Mouse (Mus musculus) cerebellum, adult 2 months (tissue): ENCODE data around the gene Gm10134. TPM values are rescaled to one million over a fixed set of nuclear protein-coding genes. Genes with fewer than 3 reads are reported as not detected.

Experiments
- DNase-seq, 2 experiments: peaks; one replicate each; pipeline ENCODE4 v3.0.0; 2021
- H3K27ac ChIP-seq: fragments of 200-500 bp; 2 replicates; pipeline ENCODE4 v1.5.1; 2012; ENCODE audit warnings: low read length, control low read depth, inconsistent platforms; ENCODE audit not compliant: insufficient read depth
- H3K27me3 ChIP-seq: fragments of 200-500 bp; 2 replicates; pipeline ENCODE4 v1.6.1; 2012; ENCODE audit warnings: inconsistent platforms, mild to moderate bottlenecking, low read length, moderate library complexity; ENCODE audit not compliant: control insufficient read depth, insufficient read depth
- H3K4me1 ChIP-seq: fragments of 200-500 bp; 2 replicates; pipeline ENCODE4 v1.6.1; 2011; ENCODE audit warnings: low read length; ENCODE audit not compliant: control insufficient read depth, insufficient read depth
- H3K4me3 ChIP-seq: fragments of 200-500 bp; replicated peaks from 2 replicates; pipeline ENCODE3; 2011; ENCODE audit warnings: mild to moderate bottlenecking, low read depth, low read length, control low read depth; ENCODE audit not compliant: insufficient read depth
- CTCF ChIP-seq: fragments of 200-500 bp; IDR thresholded peaks from 2 replicates; pipeline ENCODE4 v1.5.1; 2011; ENCODE audit warnings: low read depth, mild to moderate bottlenecking, control low read depth, low read length, moderate library complexity, borderline replicate concordance; ENCODE audit not compliant: insufficient read depth
- POLR2A ChIP-seq: fragments of 200-500 bp; IDR thresholded peaks from 2 replicates; pipeline ENCODE4 v1.6.1; 2011; ENCODE audit warnings: low read length, control low read depth, borderline replicate concordance; ENCODE audit not compliant: insufficient read depth
- WGBS: fragments of 180-500 bp; shearing (Covaris S2); methylation state at CpG from one replicate; pipeline ENCODE4 v1.1.7; 2018; 5-methylcytosine and 5-hydroxymethylcytosine counted together
- polyA plus RNA-seq: library from polyadenylated mRNA; depleted of rRNA; stranded (reverse); fragments of >200 nt; gene quantifications from 2 replicates; pipeline ENCODE4 v1.2.3, GENCODE M21; 2012; rRNA removed

Gm10134 gene
- polyA plus RNA-seq, 1 experiment, result not detected

GRCm38 (mm10) chr2:28543894-28544293 lies 38.0 kb downstream of the Gm10134 start:
- TF ChIP-seq POLR2A (no peak), CTCF (no peak)
- Histone ChIP-seq H3K27ac (peak overlapping the region; percentile 71), H3K4me3 (no peak overlapping the region), H3K27me3 (no peaks in the 10 kb centered on the region), H3K4me1 (peaks cover 85% of the 10 kb centered on the region)
- WGBS, result 4% methylated on average over 8 of the region's 8 CpGs
- DNase-seq, result peak; percentile 96 to 97

GRCm38 (mm10) chr2:28545976-28546375 lies 40.1 kb downstream of the Gm10134 start:
- Histone ChIP-seq H3K27ac (peak overlapping the region; percentile 73), H3K27me3 (no peaks in the 10 kb centered on the region)

GRCm38 (mm10) chr2:28546560-28546959 lies 40.7 kb downstream of the Gm10134 start:
- Histone ChIP-seq H3K4me3 (no peak overlapping the region), H3K4me1 (peaks cover 60% of the 10 kb centered on the region), H3K27me3 (no peaks in the 10 kb centered on the region), H3K27ac (peak overlapping the region; percentile 73)
- TF ChIP-seq CTCF (no peak), POLR2A (no peak)
- WGBS, result 23% methylated on average over 6 of the region's 6 CpGs
- DNase-seq, result peak in 1 of 2 experiments; percentile 41

More at GRCm38 (mm10) chr2:28545976-28546375, 40.1 kb downstream of the Gm10134 start:
- H3K4me3 ChIP-seq, result no peak overlapping the region
- TF ChIP-seq POLR2A (no peak), CTCF (no peak)
- peak; percentile 70 to 81 for DNase-seq
- peaks cover 65% of the 10 kb centered on the region for H3K4me1 ChIP-seq

- H3K4me3 ChIP-seq, result no peak overlapping the region
- WGBS, result 42% methylated on average over 11 of the region's 11 CpGs
- H3K4me1 ChIP-seq, result peaks cover 61% of the 10 kb centered on the region
- peak; percentile 79 to 89 for DNase-seq
- no peak for TF ChIP-seq POLR2A
- TF ChIP-seq CTCF, result peak; percentile 97
- no peak overlapping the region for H3K27ac ChIP-seq
- H3K27me3 ChIP-seq, result no peaks in the 10 kb centered on the region
These were observed 41.6 kb downstream of the Gm10134 start for GRCm38 (mm10) chr2:28547237-28548172.

- H3K4me3 ChIP-seq, result no peak overlapping the region
- no peak for DNase-seq
- H3K27ac ChIP-seq, result no peak overlapping the region
- no peak for TF ChIP-seq CTCF
- TF ChIP-seq POLR2A, result no peak
- WGBS, result 88% methylated on average over 13 of the region's 13 CpGs
- H3K4me1 ChIP-seq, result peaks cover 45% of the 10 kb centered on the region
- no peaks in the 10 kb centered on the region for H3K27me3 ChIP-seq
These were observed 43.3 kb downstream of the Gm10134 start for GRCm38 (mm10) chr2:28549157-28549556.

GRCm38 (mm10) chr2:28552301-28552700 lies 46.4 kb downstream of the Gm10134 start:
- Histone ChIP-seq H3K27me3 (no peaks in the 10 kb centered on the region), H3K4me3 (no peak overlapping the region), H3K4me1 (peaks cover 14% of the 10 kb centered on the region), H3K27ac (no peak overlapping the region)
- 19% methylated on average over 5 of the region's 5 CpGs for WGBS
- no peak for TF ChIP-seq POLR2A
- no peak for TF ChIP-seq CTCF
- DNase-seq, result peak in 1 of 2 experiments; percentile 35

Other genes with a start within 250 kb of the Gm10134 start
- 11.5 and 12.4 TPM in 2 replicates for gene Ppp1r26, start 59.3 kb upstream of the Gm10134 start, polyA plus RNA-seq
- 4.0 TPM in 2 replicates for gene 1700007K13Rik, start 39.8 kb upstream of the Gm10134 start, polyA plus RNA-seq
- gene Mrps2, start 38.0 kb upstream of the Gm10134 start, polyA plus RNA-seq, result 43.2 and 44.5 TPM in 2 replicates
- 1.1 and 1.5 TPM in 2 replicates for gene Gbgt1, start 9.2 kb upstream of the Gm10134 start, polyA plus RNA-seq
- gene Ralgds, start 7.0 kb downstream of the Gm10134 start, polyA plus RNA-seq, result 133 and 151 TPM in 2 replicates
- 0.10 TPM in 2 replicates for gene Cel, start 57.3 kb downstream of the Gm10134 start, polyA plus RNA-seq
- 32.4 and 32.6 TPM in 2 replicates for gene Gtf3c5, start 77.7 kb downstream of the Gm10134 start, polyA plus RNA-seq
- 0.18 TPM in 1 of 2 replicates, not detected in the other for gene Gfi1b, start 115.9 kb downstream of the Gm10134 start, polyA plus RNA-seq
- gene Tsc1, start 135.1 kb downstream of the Gm10134 start, polyA plus RNA-seq, result 34.4 and 34.9 TPM in 2 replicates
- gene Spaca9, start 193.6 kb downstream of the Gm10134 start, polyA plus RNA-seq, result 0.61 and 1.5 TPM in 2 replicates
- 0.70 and 0.98 TPM in 2 replicates for gene Ak8, start 194.1 kb downstream of the Gm10134 start, polyA plus RNA-seq